Mouse (Mus musculus) MEL (cell line): ENCODE data around the gene Vwf. TPM values are rescaled to one million over a fixed set of nuclear protein-coding genes. Genes with fewer than 3 reads are reported as not detected.

Experiments used
- DNase-seq: peaks from one replicate; pipeline ENCODE4 v3.0.0; 2011; ENCODE audit warnings: low read depth, low spot score
- H3K27ac ChIP-seq: 2 replicates; pipeline ENCODE4 v1.5.1; 2012; ENCODE audit warnings: low read depth, mild to moderate bottlenecking, control low read depth, low read length, moderate library complexity; ENCODE audit not compliant: control insufficient read depth
- H3K27me3 ChIP-seq, 2 experiments: fragments of 150-350 bp in 1 of 2; sonication (generic) in 1 of 2; 2 replicates each; pipeline ENCODE4 v1.6.1; 2012; ENCODE audit warnings: low read length in 2 of 2, mild to moderate bottlenecking in 2 of 2, improper control_type of control experiment in 1 of 2, moderate library complexity in 1 of 2; ENCODE audit not compliant: insufficient read depth in 2 of 2, control insufficient read depth in 1 of 2
- H3K36me3 ChIP-seq, 2 experiments: 2 replicates each; pipeline ENCODE4 v1.6.1; 2012 to 2014; ENCODE audit warnings: low read length in 2 of 2, improper control_type of control experiment in 1 of 2, inconsistent platforms in 1 of 2, mild to moderate bottlenecking in 1 of 2; ENCODE audit not compliant: insufficient read depth in 2 of 2, control insufficient read depth in 1 of 2
- H3K4me1 ChIP-seq, 2 experiments: fragments of 150-350 bp in 1 of 2; sonication (generic) in 1 of 2; 2 replicates each; pipeline ENCODE4 v1.6.1; 2012; ENCODE audit warnings: low read length in 2 of 2, improper control_type of control experiment in 1 of 2, mild to moderate bottlenecking in 1 of 2; ENCODE audit not compliant: insufficient read depth in 2 of 2, control insufficient read depth in 1 of 2
- H3K4me3 ChIP-seq, 2 experiments: fragments of 150-350 bp in 1 of 2; sonication (generic) in 1 of 2; 2 replicates each; pipeline ENCODE4 v1.5.1; 2012; ENCODE audit warnings: low read depth in 2 of 2, low read length in 2 of 2, mild to moderate bottlenecking in 2 of 2, moderate library complexity in 2 of 2, control low read depth in 1 of 2, improper control_type of control experiment in 1 of 2; ENCODE audit not compliant: control insufficient read depth in 1 of 2, insufficient read depth in 1 of 2
- H3K79me2 ChIP-seq: 2 replicates; pipeline ENCODE4 v1.6.1; 2012; ENCODE audit warnings: mild to moderate bottlenecking, low read length, moderate library complexity; ENCODE audit not compliant: control insufficient read depth, poor library complexity, insufficient read depth
- H3K9ac ChIP-seq: 2 replicates; pipeline ENCODE4 v1.6.1; 2012; ENCODE audit warnings: low read depth, mild to moderate bottlenecking, control low read depth, low read length, moderate library complexity; ENCODE audit not compliant: control insufficient read depth, poor library complexity, severe bottlenecking
- H3K9me3 ChIP-seq: fragments of 150-350 bp; sonication (generic); replicated peaks from 2 replicates; pipeline ENCODE4 v1.6.1; 2012; ENCODE audit warnings: mild to moderate bottlenecking, low read length, improper control_type of control experiment, moderate library complexity; ENCODE audit not compliant: insufficient read depth
- BHLHE40 ChIP-seq: IDR thresholded peaks from 2 replicates; pipeline ENCODE4 v1.6.1; 2012; ENCODE audit warnings: low read depth, mild to moderate bottlenecking, inconsistent platforms, low read length, improper control_type of control experiment, borderline replicate concordance
- CHD1 ChIP-seq: IDR thresholded peaks from 2 replicates; pipeline ENCODE4 v1.6.1; 2012; ENCODE audit warnings: low read depth, mild to moderate bottlenecking, inconsistent platforms, low read length, improper control_type of control experiment
- CTCF ChIP-seq, 3 experiments: IDR thresholded peaks in 2 of 3; conservative IDR thresholded peaks in 1 of 3; 2 replicates each; pipeline ENCODE4 v1.5.1; 2011 to 2012; ENCODE audit warnings: low read length in 3 of 3, low read depth in 2 of 3, mild to moderate bottlenecking in 2 of 3, improper control_type of control experiment in 1 of 3, inconsistent platforms in 1 of 3, mixed read lengths in 1 of 3, moderate library complexity in 1 of 3; ENCODE audit not compliant: control insufficient read depth in 1 of 3, insufficient read depth in 1 of 3, poor library complexity in 1 of 3, severe bottlenecking in 1 of 3
- E2F4 ChIP-seq: IDR thresholded peaks from 2 replicates; pipeline ENCODE4 v1.6.1; 2011; ENCODE audit warnings: low read depth, low read length, improper control_type of control experiment, borderline replicate concordance
- ELF1 ChIP-seq: IDR thresholded peaks from 2 replicates; pipeline ENCODE4 v1.6.1; 2014; ENCODE audit warnings: low read depth, mild to moderate bottlenecking, inconsistent platforms, low read length, improper control_type of control experiment, moderate library complexity
- EP300 ChIP-seq, 2 experiments: IDR thresholded peaks; 2 replicates each; pipeline ENCODE4 v1.6.1; 2011; ENCODE audit warnings: improper control_type of control experiment in 2 of 2, low read length in 2 of 2, low read depth in 1 of 2, mild to moderate bottlenecking in 1 of 2
- ETS1 ChIP-seq: IDR thresholded peaks from 2 replicates; pipeline ENCODE4 v1.6.1; 2012; ENCODE audit warnings: low read depth, mild to moderate bottlenecking, inconsistent platforms, low read length, improper control_type of control experiment, moderate library complexity
- HCFC1 ChIP-seq: IDR thresholded peaks from 2 replicates; pipeline ENCODE4 v1.6.1; 2012; ENCODE audit warnings: low read depth, mild to moderate bottlenecking, inconsistent platforms, low read length, improper control_type of control experiment, moderate library complexity
- JUND ChIP-seq: IDR thresholded peaks from 2 replicates; pipeline ENCODE4 v1.6.1; 2011; ENCODE audit warnings: low read depth, mild to moderate bottlenecking, improper control_type of control experiment, low read length
- KAT2A ChIP-seq: conservative IDR thresholded peaks from 2 replicates; pipeline ENCODE4 v1.6.1; 2012; ENCODE audit warnings: low read depth, low read length, improper control_type of control experiment, inconsistent platforms
- MAFK ChIP-seq: IDR thresholded peaks from 2 replicates; pipeline ENCODE4 v1.6.1; 2011; ENCODE audit warnings: low read depth, mild to moderate bottlenecking, low read length, improper control_type of control experiment, borderline replicate concordance
- MAZ ChIP-seq: IDR thresholded peaks from 2 replicates; pipeline ENCODE4 v1.6.1; 2012; ENCODE audit warnings: low read depth, mild to moderate bottlenecking, inconsistent platforms, low read length, improper control_type of control experiment
- NELFE ChIP-seq: IDR thresholded peaks from 2 replicates; pipeline ENCODE4 v1.6.1; 2011; ENCODE audit warnings: low read depth, low read length, improper control_type of control experiment
- POLR2AphosphoS2 ChIP-seq: IDR thresholded peaks from 2 replicates; pipeline ENCODE4 v1.6.1; 2011; ENCODE audit warnings: low read length, improper control_type of control experiment
- POLR2AphosphoS5 ChIP-seq: IDR thresholded peaks from 2 replicates; pipeline ENCODE4 v1.6.1; 2012; ENCODE audit warnings: low read depth, borderline replicate concordance, mild to moderate bottlenecking, inconsistent platforms, low read length, moderate library complexity, mixed read lengths
- RAD21 ChIP-seq: IDR thresholded peaks from 2 replicates; pipeline ENCODE4 v1.6.1; 2011; ENCODE audit warnings: mild to moderate bottlenecking, low read depth, low read length, improper control_type of control experiment
- SMC3 ChIP-seq: IDR thresholded peaks from 2 replicates; pipeline ENCODE4 v1.6.1; 2011; ENCODE audit warnings: low read depth, low read length, improper control_type of control experiment
- UBTF ChIP-seq: IDR thresholded peaks from 2 replicates; pipeline ENCODE4 v1.6.1; 2012; ENCODE audit warnings: low read depth, mild to moderate bottlenecking, inconsistent platforms, low read length, improper control_type of control experiment, moderate library complexity, borderline replicate concordance; ENCODE audit not compliant: insufficient read depth
- USF1 ChIP-seq: IDR thresholded peaks from 2 replicates; pipeline ENCODE4 v1.6.1; 2014; ENCODE audit warnings: low read depth, mild to moderate bottlenecking, inconsistent platforms, low read length, improper control_type of control experiment, moderate library complexity
- USF2 ChIP-seq, 2 experiments: IDR thresholded peaks; 2 replicates each; pipeline ENCODE4 v1.6.1; 2011 to 2012; ENCODE audit warnings: improper control_type of control experiment in 2 of 2, low read length in 2 of 2, borderline replicate concordance in 1 of 2, inconsistent platforms in 1 of 2, low read depth in 1 of 2, mild to moderate bottlenecking in 1 of 2; ENCODE audit not compliant: insufficient read depth in 1 of 2
- ZC3H11A ChIP-seq: IDR thresholded peaks from 2 replicates; pipeline ENCODE4 v1.6.1; 2012; ENCODE audit warnings: low read depth, mild to moderate bottlenecking, inconsistent platforms, low read length, improper control_type of control experiment
- ZMIZ1 ChIP-seq: IDR thresholded peaks from 2 replicates; pipeline ENCODE4 v1.6.1; 2012; ENCODE audit warnings: low read depth, mild to moderate bottlenecking, inconsistent platforms, low read length, improper control_type of control experiment, moderate library complexity
- polyA plus RNA-seq, 2 experiments: library from polyadenylated mRNA; stranded (reverse) in 1 of 2; unstranded in 1 of 2; fragments of >175 nt in 1 of 2; fragments of >200 nt in 1 of 2; gene quantifications; 2 replicates each; pipeline versions ENCODE4 v1.2.1 to v1.2.4; 2012; ENCODE audit warnings: low replicate concordance in 2 of 2, low read depth in 1 of 2; ENCODE audit not compliant: insufficient read length in 2 of 2, insufficient read depth in 1 of 2, missing spikeins in 1 of 2
- total RNA-seq: library from RNA; depleted of rRNA; stranded (reverse); fragments of 300-350 nt; gene quantifications from 2 replicates; pipeline ENCODE4 v1.2.3, GENCODE M21; 2012

The Vwf gene
- total and polyA plus RNA-seq, 3 experiments: 0.29 to 0.42 TPM; not detected in 1

DNA sequence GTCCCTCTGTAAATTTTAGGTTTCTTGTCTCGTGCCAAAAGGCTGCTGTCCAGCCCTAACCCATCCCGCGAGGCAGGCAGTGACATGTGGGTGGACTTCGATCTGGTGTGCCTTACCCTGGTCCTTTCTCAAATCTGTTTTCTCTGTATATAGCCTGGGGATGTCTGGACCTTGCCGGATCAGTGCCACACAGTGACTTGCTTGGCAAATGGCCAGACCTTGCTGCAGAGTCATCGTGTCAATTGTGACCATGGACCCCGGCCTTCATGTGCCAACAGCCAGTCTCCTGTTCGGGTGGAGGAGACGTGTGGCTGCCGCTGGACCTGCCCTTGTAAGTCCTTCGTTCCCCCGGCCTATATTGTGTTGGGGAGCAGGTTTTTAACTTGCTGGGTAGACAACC, 102.4 kb downstream of the Vwf start:
- Histone ChIP-seq H3K4me1 (no peaks in the 10 kb centered on the region), H3K36me3 (no peaks in the 10 kb centered on the region), H3K9ac (no peak overlapping the region), H3K4me3 (no peak overlapping the region), H3K79me2 (no peaks in the 10 kb centered on the region), H3K9me3 (no peaks in the 10 kb centered on the region), H3K27ac (no peak overlapping the region), H3K27me3 (no peaks in the 10 kb centered on the region)
- no peak for TF ChIP-seq MAFK
- DNase-seq: no peak

DNA sequence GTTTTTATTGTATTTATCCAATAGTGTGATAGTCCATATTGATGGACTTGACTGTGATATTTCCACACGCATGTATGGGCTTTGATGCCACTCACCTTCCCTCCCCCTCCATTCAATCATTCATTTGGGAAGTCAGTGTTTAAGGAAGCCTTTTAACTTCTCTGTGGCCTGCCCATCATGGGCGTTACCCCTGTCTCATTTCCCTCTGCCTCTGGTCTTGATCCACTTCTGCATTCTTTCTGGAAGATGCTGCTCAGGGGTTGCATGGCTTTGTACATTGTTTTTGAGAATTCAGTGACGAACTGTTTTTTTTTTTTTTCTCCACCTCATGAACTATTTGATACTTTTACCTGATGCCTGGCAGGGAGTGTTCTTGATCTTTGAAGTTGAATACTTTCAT, 104.8 kb downstream of the Vwf start:
- Histone ChIP-seq H3K4me3 (no peak overlapping the region), H3K9me3 (no peaks in the 10 kb centered on the region), H3K27me3 (no peaks in the 10 kb centered on the region), H3K79me2 (no peaks in the 10 kb centered on the region), H3K27ac (no peak overlapping the region), H3K4me1 (no peaks in the 10 kb centered on the region), H3K36me3 (no peaks in the 10 kb centered on the region), H3K9ac (no peak overlapping the region)
- DNase-seq: no peak
- TF ChIP-seq UBTF (no peak), EP300 (IDR thresholded peaks at IDR 0.05; ENCODE audit: low read depth in 1 of 2, low read length in 2 of 2) (no peak), USF1 (no peak), ELF1 (no peak), E2F4 (no peak), ETS1 (no peak), ZMIZ1 (no peak), POLR2AphosphoS2 (no peak), KAT2A (no peak), NELFE (no peak), ZC3H11A (no peak), USF2 (IDR thresholded peaks at IDR 0.05; ENCODE audit: borderline replicate concordance in 1 of 2, insufficient read depth in 1 of 2, low read depth in 1 of 2, low read length in 2 of 2) (no peak), CHD1 (no peak), JUND (no peak), MAZ (no peak)

DNA sequence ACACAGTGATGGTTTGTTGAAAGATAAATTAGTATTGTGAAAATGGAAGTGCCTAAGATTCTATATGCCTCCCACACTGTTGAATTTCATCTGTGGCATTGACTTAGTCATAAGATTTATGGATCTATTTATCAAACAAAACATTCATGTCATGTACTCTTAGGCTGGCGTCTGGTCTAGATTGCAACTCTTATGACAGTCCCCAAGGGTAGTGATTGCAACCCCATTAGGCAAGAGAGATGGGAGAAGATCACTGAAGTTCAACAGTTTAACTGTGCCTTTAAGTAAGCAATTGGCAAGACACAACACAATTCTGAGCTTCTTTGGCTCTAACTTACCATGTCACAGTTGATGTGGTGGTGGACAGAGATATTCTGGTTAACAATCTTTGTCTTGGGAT, 106.8 kb downstream of the Vwf start:
- H3K9me3 ChIP-seq: no peaks in the 10 kb centered on the region
- no peaks in the 10 kb centered on the region for H3K79me2 ChIP-seq
- DNase-seq: no peak
- H3K27ac ChIP-seq: no peak overlapping the region
- H3K27me3 ChIP-seq: no peaks in the 10 kb centered on the region
- H3K9ac ChIP-seq: no peak overlapping the region
- no peaks in the 10 kb centered on the region for H3K4me1 ChIP-seq
- H3K36me3 ChIP-seq: no peaks in the 10 kb centered on the region
- TF ChIP-seq RAD21: no peak
- no peak for TF ChIP-seq POLR2AphosphoS5
- TF ChIP-seq UBTF: no peak
- no peak for TF ChIP-seq EP300 (IDR thresholded peaks at IDR 0.05; ENCODE audit: low read depth in 1 of 2, low read length in 2 of 2)
- TF ChIP-seq ELF1: no peak
- TF ChIP-seq USF1: no peak
- no peak for TF ChIP-seq CTCF (IDR thresholded peaks at IDR 0.05 in 2 of 3, conservative IDR thresholded peaks at IDR 0.05 in 1 of 3; ENCODE audit: control insufficient read depth in 1 of 3, insufficient read depth in 1 of 3, low read depth in 2 of 3, low read length in 3 of 3, poor library complexity in 1 of 3, severe bottlenecking in 1 of 3)
- no peak for TF ChIP-seq BHLHE40
- TF ChIP-seq SMC3: no peak
- TF ChIP-seq ZMIZ1: no peak
- TF ChIP-seq ZC3H11A: no peak
- no peak for TF ChIP-seq HCFC1
- no peak overlapping the region for H3K4me3 ChIP-seq
